Mouse (Mus musculus) lung, embryonic 16.5 days (tissue): ENCODE measurements around the gene Snrpc. TPM values are rescaled to one million over a fixed set of nuclear protein-coding genes. Genes with fewer than 3 reads are reported as not detected.
"Not testable (repeated sequence)": the region's sequence is repeated elsewhere in the genome, so short reads cannot be mapped to it uniquely, and the experiment has no call there.

Source experiments
- ATAC-seq: fragments of 200-750 bp; cut with Nextera tagmentation; 2 replicates; pipeline ENCODE4 v1.8.0; 2017; ENCODE audit warnings: low read depth, mild to moderate bottlenecking, moderate library complexity
- H3K27ac ChIP-seq: fragments of 300-500 bp; sonication (generic); 2 replicates; pipeline ENCODE4 v1.5.1; 2014; ENCODE audit warnings: mild to moderate bottlenecking, control low read depth, low read length
- H3K27me3 ChIP-seq: fragments of 300-500 bp; sonication (generic); 2 replicates; pipeline ENCODE4 v1.6.1; 2014; ENCODE audit warnings: low read depth, low read length, mixed read lengths; ENCODE audit not compliant: control insufficient read depth, insufficient read depth
- H3K36me3 ChIP-seq: fragments of 300-500 bp; sonication (generic); 2 replicates; pipeline ENCODE4 v1.6.1; 2014; ENCODE audit warnings: low read length; ENCODE audit not compliant: control insufficient read depth, insufficient read depth
- H3K4me1 ChIP-seq: fragments of 300-500 bp; sonication (generic); replicated peaks from 2 replicates; pipeline ENCODE4 v1.6.1; 2014; ENCODE audit warnings: low read length, mixed read lengths; ENCODE audit not compliant: control insufficient read depth, insufficient read depth
- H3K4me2 ChIP-seq: fragments of 300-500 bp; sonication (generic); 2 replicates; pipeline ENCODE4 v1.6.1; 2014; ENCODE audit warnings: low read depth, low read length, control low read depth
- H3K4me3 ChIP-seq: fragments of 300-500 bp; sonication (generic); 2 replicates; pipeline ENCODE4 v1.5.1; 2014; ENCODE audit warnings: mild to moderate bottlenecking, low read length, control low read depth
- H3K9ac ChIP-seq: fragments of 300-500 bp; sonication (generic); 2 replicates; pipeline ENCODE4 v1.6.1; 2014; ENCODE audit warnings: low read length, control low read depth
- H3K9me3 ChIP-seq: fragments of 300-500 bp; sonication (generic); 2 replicates; pipeline ENCODE4 v1.6.1; 2016; ENCODE audit warnings: low read length; ENCODE audit not compliant: control insufficient read depth
- WGBS: fragments of 180-500 bp; shearing (Covaris S2); extraction: QIAGEN DNeasy Blood & Tissue Kit; methylation state at CpG from one replicate; pipeline ENCODE4 v1.1.7; 2014; 5-methylcytosine and 5-hydroxymethylcytosine counted together
- polyA plus RNA-seq: library from polyadenylated mRNA; unstranded; fragments of >200 nt; fragmentation: Nextera tagmentation; extraction: Ambion mirVana; gene quantifications from 2 replicates; pipeline ENCODE4 v1.2.1, GENCODE M21; 2015

Gene Snrpc
- polyA plus RNA-seq, result 296 and 313 TPM in 2 replicates

DNA sequence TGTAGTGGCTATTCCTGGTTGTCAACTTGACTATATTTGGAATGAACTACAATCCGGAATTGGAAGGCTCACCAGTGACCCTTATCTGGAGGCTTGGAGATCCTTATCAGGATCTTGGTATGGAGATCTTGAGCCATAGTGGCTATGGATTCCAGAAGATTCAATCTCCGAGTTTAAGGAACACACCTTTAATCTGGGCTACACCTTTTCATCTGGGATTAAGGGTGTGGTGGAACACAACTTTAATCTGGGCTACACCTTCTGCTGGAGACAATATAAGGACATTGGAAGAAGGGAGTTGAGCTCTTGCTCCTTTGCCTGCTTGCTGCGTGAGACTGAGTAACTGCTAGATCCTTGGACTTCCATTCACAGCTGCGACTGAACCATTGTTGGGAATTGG is at the start of gene Snrpc:
Gene Snrpc, plus strand, starts transcription at position 301 of the 400 bp plus-strand sequence.
- not testable (repeated sequence) for H3K4me3 ChIP-seq, H3K4me2 ChIP-seq, H3K27ac ChIP-seq, H3K9ac ChIP-seq, H3K27me3 ChIP-seq, ATAC-seq, H3K4me1 ChIP-seq, H3K9me3 ChIP-seq, H3K36me3 ChIP-seq
- WGBS, result 63% methylated on average over 3 of the region's 4 CpGs

DNA sequence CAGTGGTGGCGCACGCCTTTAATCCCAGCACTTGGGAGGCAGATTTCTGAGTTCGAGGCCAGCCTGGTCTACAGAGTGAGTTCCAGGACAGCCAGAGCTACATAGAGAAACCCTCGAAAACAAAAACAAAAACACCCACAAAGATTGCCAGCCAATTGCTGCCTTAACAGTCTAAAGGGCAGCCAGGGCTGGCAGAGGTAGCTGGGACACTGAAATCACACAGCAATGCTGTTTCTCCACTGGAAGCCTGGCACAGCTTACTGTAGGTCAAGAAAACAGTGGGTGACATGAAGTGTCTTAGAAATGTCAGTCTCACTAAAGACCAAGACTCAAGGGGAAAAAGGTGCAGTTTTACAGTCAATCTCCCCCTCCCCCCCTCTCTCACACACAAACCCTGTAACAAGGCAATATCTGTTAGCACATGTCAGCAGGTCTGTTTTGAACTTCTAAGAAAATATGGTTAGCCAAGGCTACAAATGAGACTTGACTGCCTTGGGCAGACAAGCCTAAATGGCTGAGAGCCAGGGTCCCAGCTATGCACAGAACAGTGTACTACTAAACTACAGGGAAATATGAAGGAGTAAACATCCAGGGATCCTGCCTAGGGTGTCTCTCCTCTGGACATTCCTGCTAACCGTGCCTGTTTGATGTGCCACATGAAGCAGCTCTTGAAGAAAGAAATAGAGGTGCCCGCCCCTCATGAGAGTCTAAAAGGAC is 49.3 kb upstream of the Snrpc start:
- no peaks in the 10 kb centered on the region; the same call in 1 of the 2 replicates for H3K4me1 ChIP-seq
- no peaks in the 10 kb centered on the region for H3K27me3 ChIP-seq
- ATAC-seq, result no peak
- no peaks in the 10 kb centered on the region for H3K9me3 ChIP-seq
- H3K27ac ChIP-seq, result no peak overlapping the region
- no peak overlapping the region for H3K4me3 ChIP-seq
- H3K9ac ChIP-seq, result no peak overlapping the region
- 88% methylated on average over 6 of the region's 6 CpGs for WGBS
- peaks cover 10% of the 10 kb centered on the region for H3K36me3 ChIP-seq
- H3K4me2 ChIP-seq, result no peak overlapping the region

DNA sequence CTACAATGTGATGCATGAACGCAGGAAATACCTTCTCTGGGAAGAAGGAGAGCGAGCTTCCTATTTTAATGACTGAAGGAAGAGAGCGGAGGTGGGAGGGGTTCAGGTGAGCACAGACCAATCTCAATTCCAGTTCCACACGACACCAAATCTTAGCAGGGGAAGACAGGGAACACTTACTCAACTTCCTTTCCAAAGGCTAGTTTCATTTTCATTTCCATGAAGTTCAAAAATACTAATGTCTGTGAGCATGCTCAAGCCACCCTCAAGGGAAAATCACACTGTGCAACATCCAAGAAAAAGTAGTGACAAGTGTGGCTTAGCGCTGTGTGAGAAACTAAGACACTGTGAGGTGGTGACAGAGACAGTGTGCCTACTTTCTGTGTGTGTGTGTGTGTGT is 47.9 kb upstream of the Snrpc start:
- no peak overlapping the region for H3K9ac ChIP-seq
- no peak for ATAC-seq
- no peak overlapping the region for H3K27ac ChIP-seq
- no peaks in the 10 kb centered on the region for H3K9me3 ChIP-seq
- H3K4me3 ChIP-seq, result no peak overlapping the region
- H3K4me2 ChIP-seq, result no peak overlapping the region
- no peaks in the 10 kb centered on the region; the same call in 1 of the 2 replicates for H3K4me1 ChIP-seq
- no peaks in the 10 kb centered on the region for H3K27me3 ChIP-seq
- 86% methylated on average over 5 of the region's 5 CpGs for WGBS
- peaks cover 10% of the 10 kb centered on the region for H3K36me3 ChIP-seq

DNA sequence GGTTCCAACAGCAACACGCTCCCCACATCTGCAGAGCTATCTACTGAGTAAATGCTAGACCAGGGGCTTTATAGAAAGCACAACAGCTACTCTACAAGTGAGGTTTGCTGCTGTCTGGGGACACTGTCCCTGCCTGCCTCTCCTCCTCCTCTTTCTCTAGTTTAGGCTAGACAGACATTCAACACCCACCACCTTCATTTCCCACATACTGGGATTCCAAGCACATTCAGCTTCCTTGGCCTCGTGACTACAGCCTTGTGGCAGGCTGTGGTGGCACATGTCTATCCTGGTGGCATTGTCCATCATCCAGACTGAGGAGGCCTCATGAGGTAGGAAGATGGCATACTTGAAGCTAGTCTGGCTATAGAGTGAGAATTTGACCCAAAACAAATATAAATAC is 47.0 kb upstream of the Snrpc start:
- Histone ChIP-seq H3K27ac (no peak overlapping the region), H3K4me1 (no peaks in the 10 kb centered on the region; the same call in 1 of the 2 replicates), H3K4me3 (no peak overlapping the region), H3K36me3 (peaks cover under 1% of the 10 kb centered on the region), H3K9me3 (no peaks in the 10 kb centered on the region), H3K4me2 (no peak overlapping the region), H3K27me3 (no peaks in the 10 kb centered on the region), H3K9ac (no peak overlapping the region)
- 84% methylated on average over 2 of the region's 2 CpGs for WGBS
- no peak for ATAC-seq

- WGBS, result 78% methylated on average over 2 of the region's 2 CpGs
- Histone ChIP-seq H3K36me3 (no peaks in the 10 kb centered on the region), H3K9me3 (no peaks in the 10 kb centered on the region), H3K9ac (no peak overlapping the region), H3K27me3 (no peaks in the 10 kb centered on the region), H3K4me1 (peaks cover 5% of the 10 kb centered on the region), H3K4me2 (no peak overlapping the region), H3K4me3 (no peak overlapping the region), H3K27ac (no peak overlapping the region)
- ATAC-seq, result no peak
These were observed 46.4 kb upstream of the Snrpc start for GRCm38 (mm10) chr17:27791556-27791955.

DNA sequence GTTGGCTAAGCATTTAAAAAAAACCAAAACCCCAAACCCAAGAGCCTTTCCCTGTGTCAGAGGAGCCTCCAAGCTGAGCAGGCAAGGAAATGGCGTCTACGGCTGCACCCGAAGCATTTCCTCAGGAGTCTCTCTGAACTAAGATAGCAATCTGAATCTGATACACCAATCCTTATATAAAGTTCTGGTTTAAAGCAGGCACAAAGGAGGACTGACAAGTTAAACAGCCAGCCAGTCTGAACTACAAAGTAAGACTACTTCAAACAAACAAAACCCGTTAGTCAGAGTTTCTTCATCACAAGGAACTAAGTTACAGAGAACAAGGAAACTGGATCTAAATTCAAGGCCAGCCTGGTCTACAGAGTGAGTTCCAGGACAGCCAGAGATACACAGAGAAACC is 45.4 kb upstream of the Snrpc start:
- no peaks in the 10 kb centered on the region for H3K9me3 ChIP-seq
- H3K9ac ChIP-seq, result no peak overlapping the region
- H3K27me3 ChIP-seq, result no peaks in the 10 kb centered on the region
- H3K4me1 ChIP-seq, result peaks cover 13% of the 10 kb centered on the region
- no peak overlapping the region for H3K4me2 ChIP-seq
- WGBS, result 62% methylated on average over 4 of the region's 4 CpGs
- no peak overlapping the region for H3K4me3 ChIP-seq
- no peak for ATAC-seq
- H3K27ac ChIP-seq, result no peak overlapping the region
- no peaks in the 10 kb centered on the region for H3K36me3 ChIP-seq

DNA sequence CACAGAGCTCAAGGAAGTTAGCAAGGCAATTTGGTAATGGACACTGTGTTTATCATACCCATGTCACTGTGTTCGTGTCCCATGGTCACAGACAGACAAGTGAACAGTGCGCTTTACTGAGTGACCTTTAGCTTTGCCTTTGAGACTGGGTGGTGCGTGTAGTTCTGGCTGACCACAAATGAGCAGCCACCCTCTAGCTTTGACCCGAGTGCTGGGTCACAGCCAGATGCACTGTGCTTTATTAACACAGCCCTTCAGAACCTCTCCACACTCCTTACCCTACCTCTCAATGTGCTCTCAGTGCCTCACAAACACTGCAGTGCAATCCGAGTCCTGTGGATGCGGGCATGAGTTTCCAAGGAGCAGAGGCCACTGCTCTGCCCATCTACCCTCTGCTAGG is 44.8 kb upstream of the Snrpc start:
- Histone ChIP-seq H3K9me3 (no peaks in the 10 kb centered on the region), H3K9ac (no peak overlapping the region), H3K4me3 (no peak overlapping the region), H3K27me3 (no peaks in the 10 kb centered on the region), H3K4me2 (no peak overlapping the region), H3K27ac (no peak overlapping the region), H3K36me3 (no peaks in the 10 kb centered on the region), H3K4me1 (peaks cover 19% of the 10 kb centered on the region)
- ATAC-seq, result peak; percentile 41
- WGBS, result 59% methylated on average over 6 of the region's 6 CpGs

DNA sequence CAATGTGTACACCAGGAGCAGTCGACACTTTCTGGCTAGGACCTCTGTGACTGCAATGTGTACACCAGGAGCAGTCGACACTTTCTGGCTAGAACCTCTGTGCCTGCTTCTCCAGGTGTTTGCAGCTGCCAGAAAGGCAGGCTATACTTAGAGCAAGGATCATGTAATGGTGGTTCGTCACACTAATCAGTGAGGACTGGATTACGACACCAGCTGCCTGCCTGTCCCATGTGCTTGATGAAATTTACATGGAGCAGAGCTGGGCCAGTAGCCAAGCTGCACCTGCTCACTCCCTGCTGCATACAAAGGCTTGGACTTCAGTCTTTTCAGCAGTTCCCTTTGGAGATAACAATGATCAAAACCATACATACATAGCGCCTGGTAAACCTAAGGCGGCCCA is 41.2 kb upstream of the Snrpc start:
- Histone ChIP-seq H3K9ac (no peak overlapping the region), H3K27me3 (no peaks in the 10 kb centered on the region), H3K4me1 (peaks cover 33% of the 10 kb centered on the region), H3K27ac (peak overlapping the region; percentile 78), H3K4me3 (no peak overlapping the region; the same call in 1 of the 2 replicates), H3K36me3 (no peaks in the 10 kb centered on the region), H3K4me2 (peak overlapping the region; percentile 37), H3K9me3 (no peaks in the 10 kb centered on the region)
- peak; percentile 39; the same call in 1 of the 2 replicates for ATAC-seq
- WGBS, result 46% methylated on average over 6 of the region's 6 CpGs

- peak overlapping the region; percentile 36 for H3K9ac ChIP-seq
- WGBS, result 19% methylated on average over 11 of the region's 11 CpGs
- peaks cover 33% of the 10 kb centered on the region for H3K4me1 ChIP-seq
- no peaks in the 10 kb centered on the region for H3K27me3 ChIP-seq
- peak; percentile 51; the same call in 1 of the 2 replicates for ATAC-seq
- H3K27ac ChIP-seq, result peak overlapping the region; percentile 78
- H3K9me3 ChIP-seq, result no peaks in the 10 kb centered on the region
- H3K36me3 ChIP-seq, result no peaks in the 10 kb centered on the region
- H3K4me3 ChIP-seq, result peak overlapping the region; percentile 19
- peak overlapping the region; percentile 37 for H3K4me2 ChIP-seq
These were observed 40.5 kb upstream of the Snrpc start for GRCm38 (mm10) chr17:27797341-27797872.
